Mouse (Mus musculus) naive thymus-derived CD4-positive, alpha-beta T cell, adult 2 months (primary cell): ENCODE data around the gene Itfg2.
A peak's percentile ranks its signal among the peaks of the same experiment; 100 is the strongest.

Source experiments
- DNase-seq: peaks from one replicate; pipeline ENCODE4 v3.0.0-alpha.2; 2011; ENCODE audit warnings: low read depth

Itfg2 gene

DNA sequence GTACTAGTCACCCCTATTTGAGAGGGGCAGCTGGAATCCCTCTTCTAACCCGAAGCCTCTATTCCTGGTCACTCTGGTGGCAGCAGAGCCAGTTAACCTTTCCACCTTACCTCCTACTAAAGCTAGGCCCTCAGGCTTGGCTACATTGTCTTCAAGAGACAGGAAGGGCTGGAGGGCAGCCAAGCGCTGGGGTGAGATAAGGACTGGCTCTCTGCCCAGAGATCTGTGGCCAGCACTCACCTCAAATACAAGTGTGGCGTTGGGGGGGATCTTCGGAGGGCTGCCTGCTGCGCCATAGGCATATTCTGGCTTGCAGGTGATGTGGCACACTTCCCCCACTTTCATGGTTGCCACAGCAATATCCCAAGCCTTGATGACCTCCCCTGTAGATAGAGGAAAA is 10.7 kb upstream of the Itfg2 start:
- DNase-seq: no peak

DNA sequence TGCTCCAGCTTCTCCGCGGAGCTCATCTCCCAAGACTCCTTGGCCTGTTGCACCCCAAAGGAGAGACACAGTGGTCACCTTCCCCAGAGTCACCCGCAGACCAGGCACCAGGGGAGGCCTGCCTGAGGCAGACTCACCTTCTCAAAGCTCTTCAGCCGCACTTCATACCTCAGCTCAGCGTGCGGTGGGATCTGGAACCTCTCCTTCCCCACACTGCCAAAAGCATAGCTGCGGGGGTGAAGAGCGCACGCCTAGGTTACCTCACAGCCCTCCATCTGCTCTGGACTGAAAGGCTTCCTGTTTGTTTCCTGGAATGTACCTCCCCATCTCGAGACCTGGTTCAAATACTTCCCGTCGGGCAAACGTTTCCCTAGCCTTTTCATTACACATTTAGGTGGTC is 8.8 kb upstream of the Itfg2 start:
- DNase-seq: no peak

DNA sequence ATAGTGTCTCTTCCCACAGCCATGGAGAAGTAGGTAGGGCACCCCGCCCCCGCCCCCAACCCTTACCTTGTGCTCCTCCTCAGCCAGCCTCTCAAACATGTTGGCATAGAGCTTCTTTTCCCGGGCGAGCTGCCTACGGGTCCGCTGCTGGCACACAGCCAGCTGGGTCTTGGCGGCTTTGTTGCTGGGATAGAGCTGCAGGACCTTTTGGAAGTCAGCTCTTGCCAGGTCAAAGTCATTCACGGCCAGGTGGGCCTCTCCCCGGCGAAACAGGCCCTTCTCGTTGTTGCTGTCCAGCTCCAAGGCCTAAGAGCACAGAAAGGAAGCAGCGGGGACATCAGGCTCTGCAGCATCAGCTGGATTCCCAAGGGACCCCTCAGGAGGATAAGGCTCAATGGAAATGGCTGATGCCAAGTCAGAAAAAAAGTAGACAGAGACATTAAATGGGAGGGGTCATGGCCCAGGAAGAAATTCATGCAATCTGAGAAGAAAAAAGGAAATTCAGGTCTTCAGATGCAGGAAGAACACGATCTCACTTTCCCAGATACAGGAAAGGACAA is 7.7 kb upstream of the Itfg2 start:
- DNase-seq: no peak

DNA sequence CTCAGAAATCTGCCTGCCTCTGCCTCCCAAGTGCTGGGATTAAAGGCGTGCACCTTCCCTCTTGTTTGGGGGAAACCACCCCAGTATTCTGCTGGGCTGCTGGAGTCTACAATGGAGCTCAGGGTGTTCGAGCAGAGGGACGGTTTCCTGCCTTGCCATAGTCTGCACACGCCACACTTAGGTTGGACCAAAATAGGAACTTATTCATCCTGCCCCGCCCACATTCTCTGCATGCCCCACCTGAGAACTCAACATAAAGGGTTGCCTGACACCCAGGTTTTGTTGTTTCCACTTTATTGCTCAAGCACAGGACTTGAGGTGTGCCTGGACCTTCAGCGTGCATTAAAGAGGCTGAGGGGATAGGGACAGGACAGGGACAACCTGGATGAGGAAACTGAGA is 5.1 kb upstream of the Itfg2 start:
- no peak for DNase-seq

DNA sequence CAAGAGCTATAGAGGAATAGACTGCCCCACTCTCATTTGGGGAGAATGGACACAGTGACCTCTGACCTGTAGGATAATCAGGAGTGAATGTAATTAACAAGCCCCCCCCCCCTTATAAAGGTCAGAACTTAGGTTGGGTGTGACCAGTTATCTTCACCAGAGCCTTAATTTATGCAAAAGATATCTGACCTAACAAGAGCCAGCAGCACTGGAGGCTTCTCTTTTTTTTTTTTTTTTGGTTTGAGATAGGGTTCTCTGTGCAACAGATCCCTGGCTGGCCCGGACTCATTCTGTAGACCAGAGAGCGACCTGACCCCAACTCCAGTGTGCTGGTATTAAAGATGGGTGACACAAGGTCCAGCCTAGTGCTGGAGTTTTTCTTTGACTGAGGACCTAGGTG is 4.6 kb upstream of the Itfg2 start:
- no peak for DNase-seq

DNA sequence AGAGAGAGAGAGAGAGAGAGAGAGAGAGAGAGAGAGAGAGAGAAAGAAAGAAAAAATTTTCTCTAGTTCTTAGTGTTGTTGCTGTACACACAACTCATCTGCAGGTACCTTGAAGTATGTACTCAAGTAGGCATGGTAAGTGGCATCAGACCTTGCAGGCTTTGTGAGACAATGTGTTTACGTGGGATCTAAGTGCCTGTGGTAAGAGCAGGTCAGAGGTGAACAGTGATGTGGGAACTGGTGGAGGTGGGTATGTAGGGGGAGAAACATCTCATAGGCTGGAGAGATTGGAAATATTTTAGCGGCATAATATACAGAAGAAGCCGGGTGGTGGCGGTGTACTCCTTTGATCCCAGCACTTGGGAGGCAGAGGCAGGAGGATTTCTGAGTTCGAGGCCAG is 2.8 kb upstream of the Itfg2 start:
- no peak for DNase-seq

DNA sequence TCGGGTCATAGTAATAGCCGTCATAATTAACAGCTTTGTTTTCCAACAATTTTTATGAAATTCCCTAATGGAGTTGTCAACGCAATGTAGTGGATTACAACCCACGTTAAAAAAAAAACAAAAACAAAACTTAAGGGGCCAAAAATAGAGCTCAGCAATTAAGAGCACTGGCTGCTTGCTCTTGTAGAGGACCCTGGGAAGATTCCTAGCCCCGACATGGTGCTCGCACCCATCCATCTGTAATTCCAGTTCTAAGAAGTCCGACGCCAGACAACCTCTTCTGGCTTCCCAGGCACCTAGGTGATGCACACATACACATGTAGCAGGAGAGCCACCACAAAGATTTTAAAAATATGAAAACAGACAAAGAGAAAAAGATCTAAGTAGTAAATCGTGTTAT is 315 bp upstream of the Itfg2 start:
- DNase-seq: no peak

DNA sequence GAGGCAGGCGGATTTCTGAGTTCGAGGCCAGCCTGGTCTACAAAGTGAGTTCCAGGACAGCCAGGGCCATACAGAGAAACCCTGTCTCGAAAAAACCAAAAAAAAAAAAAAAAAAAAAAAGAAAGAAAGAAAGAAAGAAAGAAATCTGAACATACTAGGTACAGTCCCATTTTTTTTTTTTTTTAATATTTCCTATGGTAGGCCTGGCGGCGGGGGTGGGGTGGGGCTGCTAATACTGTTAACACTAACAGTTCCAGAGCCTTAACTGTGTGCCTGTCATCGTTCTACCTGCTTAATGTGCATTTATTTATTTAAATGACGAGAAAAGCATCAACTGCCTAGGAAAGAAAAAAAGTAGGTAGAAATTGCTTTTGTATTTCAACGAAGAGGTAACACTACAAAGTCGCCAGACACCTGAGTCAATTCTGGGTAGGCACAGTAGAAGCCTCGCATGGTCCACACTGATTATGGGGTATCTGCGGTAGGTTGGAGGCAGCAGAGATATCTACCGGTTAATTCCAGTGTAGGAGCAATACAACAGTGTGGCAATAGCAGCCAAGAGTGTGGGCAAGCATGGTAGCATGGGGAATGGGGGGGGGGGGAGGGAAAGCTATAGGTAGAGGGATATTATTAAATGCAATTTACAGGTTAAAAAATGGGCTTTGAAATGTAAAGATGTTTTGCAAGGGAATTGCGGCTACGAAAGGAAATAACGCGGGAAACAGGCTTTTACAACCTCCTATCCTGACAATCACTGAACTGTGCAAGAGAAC is 1.0 kb downstream of the Itfg2 start:
- peak; percentile 34 for DNase-seq

DNA sequence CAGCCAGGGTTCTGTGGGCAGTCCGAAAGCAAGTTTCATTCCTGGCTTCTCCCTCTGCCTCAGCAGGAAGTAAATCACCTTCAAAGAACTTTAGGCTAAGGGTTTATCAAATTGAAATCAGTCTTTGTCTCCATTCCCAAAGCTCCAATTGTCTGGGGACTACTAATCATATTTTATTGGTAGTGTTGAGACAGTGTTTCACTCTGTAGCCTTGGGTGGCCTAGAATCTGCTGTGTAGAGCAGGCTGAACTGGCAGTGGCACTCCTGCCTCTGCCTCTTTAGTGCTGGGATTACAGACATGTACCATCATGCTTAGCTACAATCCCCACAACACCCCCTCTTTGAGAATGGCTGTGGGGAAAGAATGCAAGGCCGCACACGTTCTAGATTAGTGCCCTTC is 3.3 kb downstream of the Itfg2 start:
- DNase-seq: no peak

DNA sequence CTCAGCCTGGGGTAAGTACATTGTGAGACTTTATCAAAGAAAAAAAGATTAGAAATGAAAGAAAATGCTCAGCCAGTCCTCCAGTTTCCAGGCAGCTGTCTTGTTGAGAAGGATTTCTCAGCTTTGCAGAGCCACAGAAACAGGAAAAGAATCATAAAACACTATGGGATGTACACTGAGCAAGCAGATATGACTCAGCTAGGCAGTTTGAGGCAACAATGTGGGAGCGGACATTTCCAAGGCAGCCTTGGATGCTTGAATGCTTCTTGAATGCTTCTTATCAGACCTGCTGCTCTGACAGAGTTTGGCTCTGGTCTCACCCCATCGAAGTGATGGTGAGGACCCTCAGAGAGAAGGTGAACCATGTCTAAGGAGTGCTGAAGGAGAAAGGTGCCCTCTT is 3.7 kb downstream of the Itfg2 start:
- no peak for DNase-seq

DNA sequence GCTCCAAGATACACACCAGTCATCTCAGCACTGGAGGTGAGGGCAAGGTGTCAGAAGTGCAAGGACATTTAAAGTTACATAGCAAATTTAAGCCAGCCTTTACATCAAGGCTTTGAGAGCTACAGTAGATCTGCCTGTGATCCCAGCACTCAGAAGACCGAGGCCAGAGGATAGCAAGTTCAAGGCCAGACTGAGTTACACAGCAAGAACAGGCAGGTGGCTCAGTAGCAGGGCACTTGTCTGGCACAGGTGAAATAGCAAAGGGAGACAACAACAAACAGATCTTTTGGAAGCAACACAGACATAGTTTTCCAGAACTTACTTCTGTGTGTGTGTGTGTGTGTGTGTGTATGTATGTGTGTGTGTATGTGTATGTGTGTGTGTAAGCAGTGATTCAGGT is 6.7 kb downstream of the Itfg2 start:
- DNase-seq: no peak

DNA sequence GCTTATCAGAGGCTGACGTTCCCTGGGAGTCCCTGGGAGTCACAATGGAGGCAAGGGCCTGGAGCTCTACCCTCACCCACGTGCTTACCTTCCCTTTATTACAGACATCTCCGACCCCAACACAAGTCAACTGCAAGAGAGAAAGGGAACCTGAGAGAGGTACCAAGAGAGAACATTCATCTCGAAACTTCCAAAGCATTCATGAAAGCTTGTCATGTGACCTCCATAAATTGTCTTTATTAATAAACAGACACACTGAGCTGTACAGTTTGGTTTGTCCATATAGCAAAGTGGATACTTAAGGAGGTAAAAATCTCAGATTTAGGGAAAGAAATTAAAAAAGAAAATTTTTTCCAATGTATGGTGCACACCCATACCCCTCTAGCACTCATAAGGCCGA is 8.6 kb downstream of the Itfg2 start:
- DNase-seq: no peak

DNA sequence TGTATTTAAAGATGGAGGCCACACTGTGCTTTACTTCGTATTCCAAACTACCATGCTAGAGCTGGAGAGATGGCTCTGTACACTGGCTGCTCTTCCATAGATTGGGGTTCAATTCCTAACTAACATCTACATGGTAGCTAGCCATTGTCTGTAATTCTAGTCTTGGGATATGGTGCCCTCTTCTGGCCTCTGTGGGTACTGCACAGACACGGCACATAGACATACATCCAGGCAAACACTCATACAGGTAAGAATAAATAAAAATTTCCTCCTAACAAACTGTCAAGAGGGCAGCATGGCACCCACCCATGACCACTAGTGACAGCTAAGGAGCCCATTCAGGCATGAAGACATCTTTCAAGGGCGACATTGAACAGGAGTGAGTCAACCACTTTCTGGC is 13.6 kb downstream of the Itfg2 start:
- DNase-seq: peak; percentile 83

DNA sequence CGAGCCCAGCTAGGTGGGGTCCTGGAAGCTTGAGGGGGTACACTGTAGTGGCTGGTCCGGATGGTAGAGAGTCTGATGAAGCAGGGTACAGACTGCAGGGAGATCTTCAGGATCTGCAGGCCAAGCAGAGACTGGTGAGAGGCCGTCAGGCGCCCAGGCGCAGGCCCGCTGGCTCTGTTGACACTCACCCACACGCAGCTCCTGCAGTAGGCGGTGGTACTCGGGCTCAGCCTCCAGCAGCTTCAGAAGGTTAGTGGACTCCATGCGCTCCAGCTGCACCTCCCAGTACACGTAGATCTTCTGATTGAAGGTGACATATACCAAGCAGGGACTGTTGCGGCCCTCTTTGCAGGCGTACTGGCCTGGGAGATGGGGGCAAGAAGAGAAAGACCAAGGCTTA is 14.4 kb downstream of the Itfg2 start:
- DNase-seq: no peak

DNA sequence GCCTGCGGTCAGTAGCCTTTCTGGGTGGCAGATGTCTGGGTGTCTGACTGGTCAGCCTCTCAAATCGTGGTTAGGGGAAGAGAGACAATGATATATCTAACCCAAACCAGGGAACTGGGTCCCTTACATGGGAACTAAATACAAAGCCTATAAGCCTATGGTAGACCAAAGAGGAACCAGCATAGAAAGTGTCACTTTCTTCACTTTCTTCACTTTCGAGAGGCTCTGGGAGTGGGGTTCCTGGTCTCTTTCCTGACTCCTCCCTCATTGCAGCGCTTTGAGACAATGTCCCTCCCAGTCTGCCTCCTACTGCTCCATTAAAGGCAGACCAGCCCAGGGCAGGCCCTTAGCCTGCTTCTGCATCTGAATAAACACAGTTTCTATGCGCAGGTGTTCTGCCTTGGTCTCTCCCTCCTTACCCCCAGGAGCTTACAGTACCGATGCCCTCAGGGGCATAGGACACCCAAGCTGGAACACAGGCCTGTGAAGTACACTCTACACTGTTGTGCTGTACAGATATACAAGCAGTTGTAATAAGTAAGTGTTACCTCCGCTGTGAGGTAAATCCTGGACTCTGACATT is 16.1 kb downstream of the Itfg2 start:
- DNase-seq: no peak

DNA sequence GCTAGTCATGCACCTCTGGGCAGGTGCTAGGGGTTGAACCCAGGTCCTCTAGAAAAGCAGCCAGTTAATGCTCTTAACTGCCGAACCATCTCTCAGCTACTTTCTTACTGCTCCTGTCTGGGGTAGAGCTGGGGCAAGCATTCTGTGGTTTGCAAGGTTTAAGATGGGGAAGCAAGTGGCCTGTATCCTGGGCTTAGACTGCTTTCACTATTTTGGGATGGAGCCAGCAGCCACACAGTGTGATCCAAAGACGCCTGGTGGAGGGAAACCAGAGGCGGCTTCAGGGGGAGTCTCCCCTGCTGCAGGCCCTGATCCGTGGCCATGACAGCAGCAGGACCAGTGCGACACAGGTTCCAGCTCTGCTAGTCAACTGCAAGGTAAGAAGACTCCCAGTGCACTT is 20.0 kb downstream of the Itfg2 start:
- DNase-seq: no peak

DNA sequence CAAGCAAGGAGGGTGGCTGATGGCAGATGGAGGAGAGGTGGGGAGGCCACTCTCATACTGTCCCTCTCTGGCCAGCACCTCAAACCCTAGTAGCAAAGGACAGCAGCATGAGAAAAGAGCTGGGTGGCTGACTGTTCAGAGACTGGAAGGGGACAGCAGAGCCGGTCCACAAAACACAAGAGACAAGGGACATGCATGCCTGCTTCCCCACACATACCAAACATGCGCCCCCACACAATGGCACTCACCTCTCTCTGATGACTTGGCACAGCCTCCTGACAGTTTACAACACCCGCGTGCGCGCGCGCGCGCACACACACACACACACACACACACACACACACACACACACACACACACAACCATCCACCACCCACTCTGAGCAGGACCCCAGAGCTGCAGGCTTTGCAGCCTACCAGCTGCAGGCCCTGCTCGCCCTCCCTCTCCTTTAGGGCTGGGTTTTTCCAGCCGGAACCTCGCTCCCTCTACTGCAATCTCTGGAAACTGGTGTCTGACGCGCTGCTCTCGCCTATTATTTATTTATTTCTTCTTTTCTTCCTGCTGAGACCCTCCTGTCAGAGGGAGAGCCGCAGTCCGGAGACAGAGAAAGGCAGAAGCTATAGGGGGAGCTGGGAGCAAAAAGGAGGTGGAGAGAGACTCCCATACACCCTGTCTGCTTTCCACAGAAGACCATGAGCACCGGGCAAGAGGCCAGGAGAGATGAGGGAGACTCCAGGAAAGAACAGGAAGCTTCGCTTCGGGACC is 25.1 kb downstream of the Itfg2 start:
- DNase-seq: no peak

DNA sequence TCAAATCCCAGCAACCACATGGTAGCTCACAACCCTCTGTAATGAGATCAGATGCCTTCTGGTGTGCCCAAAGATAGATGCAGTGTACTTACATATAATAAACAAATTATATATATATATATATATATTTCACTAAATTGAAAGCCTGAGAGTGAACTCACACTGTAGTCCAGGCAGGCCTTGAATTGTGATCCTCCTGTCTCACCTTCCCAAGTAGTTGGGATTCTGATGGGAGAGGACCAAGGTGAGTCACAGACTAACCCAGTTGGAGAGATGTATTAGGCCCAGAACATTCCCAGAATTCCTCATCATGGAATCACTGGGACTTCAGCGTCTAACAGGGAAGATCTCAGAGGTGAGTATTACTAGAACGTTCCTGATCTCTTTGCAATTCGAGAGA is 25.7 kb downstream of the Itfg2 start, which contains the start of gene Nrip2:
Gene Nrip2, plus strand, starts transcription at position 301 of the 400 bp plus-strand sequence.
- no peak for DNase-seq

DNA sequence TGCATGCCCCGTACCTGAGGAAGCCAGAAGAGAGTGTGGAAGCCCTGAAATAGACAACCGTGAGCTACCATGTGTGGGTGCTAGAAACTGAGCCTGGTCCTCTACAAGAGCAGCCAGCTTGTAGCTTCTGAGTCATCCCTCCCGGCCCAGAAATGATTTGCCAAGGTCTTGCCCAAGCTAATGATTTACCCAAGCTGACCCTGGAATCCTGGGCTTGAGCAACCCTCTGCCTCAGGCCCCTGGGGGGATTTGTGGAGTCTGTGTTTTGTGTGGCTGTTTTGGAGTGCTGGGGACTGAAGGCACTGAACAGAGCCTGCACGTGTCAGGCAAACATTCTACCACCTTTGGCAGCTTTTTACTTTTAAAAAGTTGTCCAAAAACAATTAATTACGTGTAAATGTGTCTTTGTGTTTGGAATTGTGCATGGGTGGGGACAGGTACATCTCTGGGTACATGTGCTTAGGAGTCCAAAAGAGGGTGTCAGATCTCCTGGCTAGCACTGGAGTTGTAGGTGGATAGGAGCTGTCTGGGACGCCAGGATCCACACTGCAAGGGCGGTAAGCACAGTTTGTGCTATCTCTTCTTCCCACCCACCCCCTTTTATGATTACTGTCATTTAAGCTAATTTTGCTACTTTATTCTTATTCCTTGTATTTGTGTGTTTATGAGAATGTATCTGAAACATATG is 27.0 kb downstream of the Itfg2 start:
- DNase-seq: no peak

DNA sequence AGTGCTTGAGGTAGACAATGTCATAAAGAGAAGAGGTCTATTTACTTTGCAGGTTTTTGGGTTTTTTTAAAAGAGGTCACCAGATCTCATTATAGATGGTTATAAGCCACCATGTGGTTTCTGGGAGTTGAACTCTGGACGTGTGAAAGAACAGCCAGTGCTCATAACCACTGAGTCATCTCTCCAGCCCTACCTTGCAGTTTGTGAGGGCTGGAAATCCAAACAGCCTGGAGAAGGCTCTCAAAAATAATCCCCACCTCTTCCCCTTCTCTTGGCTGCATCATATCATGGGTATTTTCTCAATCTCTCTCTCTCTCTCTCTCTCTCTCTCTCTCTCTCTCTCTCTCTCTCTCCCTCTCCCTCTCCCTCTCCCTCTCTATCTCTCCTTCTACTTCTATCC is 34.0 kb downstream of the Itfg2 start:
- DNase-seq: no peak

DNA sequence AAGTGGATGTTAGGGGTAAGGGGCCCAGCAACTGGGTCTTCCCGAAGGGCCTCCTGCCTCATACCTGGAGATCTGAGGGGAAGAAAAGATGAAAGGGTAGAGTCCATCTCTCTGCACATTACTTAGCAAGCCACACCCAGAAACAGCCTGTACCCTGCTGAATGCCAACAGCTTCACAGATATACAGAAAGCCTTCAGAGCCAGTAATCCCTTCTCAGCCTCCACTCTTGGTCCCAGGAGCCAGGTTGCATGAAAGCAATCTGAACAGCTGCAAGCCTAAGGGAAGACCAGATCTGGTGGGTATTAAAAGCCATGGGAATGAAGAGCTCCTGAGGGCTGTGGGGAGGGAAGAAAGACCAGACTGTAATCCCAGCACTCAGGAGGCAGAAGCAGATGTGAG is 35.5 kb downstream of the Itfg2 start:
- DNase-seq: no peak

DNA sequence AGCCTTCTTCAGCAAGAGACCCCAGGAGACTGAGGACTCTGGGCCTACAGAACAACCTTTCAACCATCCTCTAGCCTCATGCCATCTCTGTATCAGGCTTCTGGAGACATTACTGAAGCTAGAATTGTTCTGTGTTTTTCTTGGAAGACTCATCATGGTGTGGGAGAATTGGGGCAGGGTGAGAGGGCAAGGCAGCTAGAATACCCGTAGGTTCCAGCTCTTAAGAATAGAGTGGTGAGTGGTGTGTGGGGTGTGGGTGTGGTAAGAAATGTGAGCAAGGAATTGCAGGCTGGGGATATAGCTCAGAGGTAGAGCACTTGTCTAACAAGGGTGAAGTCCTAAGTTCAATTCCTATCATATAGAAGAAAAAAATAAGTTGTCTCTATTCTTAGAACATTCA is 39.7 kb downstream of the Itfg2 start:
- no peak for DNase-seq
